Mouse (Mus musculus) mammary gland, adult 2 months (tissue): ENCODE measurements around the gene Bpifc. TPM values are rescaled to one million over a fixed set of nuclear protein-coding genes. Genes with fewer than 3 reads are reported as not detected.

Experiments
- polyA plus RNA-seq: library from polyadenylated mRNA; depleted of rRNA; stranded (reverse); fragments of >200 nt; gene quantifications from 2 replicates; pipeline ENCODE4 v1.2.3, GENCODE M21; 2012; ENCODE audit warnings: low replicate concordance; rRNA removed

Bpifc gene
- polyA plus RNA-seq, result 0.07 and 0.83 TPM in 2 replicates

GRCm38 (mm10) chr10:86011781-86012180 lies at the start of gene Bpifc:
Gene Bpifc, minus strand, starts transcription at chr10:86011895.

GRCm38 (mm10) chr10:86021749-86022473 lies 10.2 kb upstream of the Bpifc start, which contains the start of gene Fbxo7:
Gene Fbxo7, plus strand, starts transcription at chr10:86021972.

DNA sequence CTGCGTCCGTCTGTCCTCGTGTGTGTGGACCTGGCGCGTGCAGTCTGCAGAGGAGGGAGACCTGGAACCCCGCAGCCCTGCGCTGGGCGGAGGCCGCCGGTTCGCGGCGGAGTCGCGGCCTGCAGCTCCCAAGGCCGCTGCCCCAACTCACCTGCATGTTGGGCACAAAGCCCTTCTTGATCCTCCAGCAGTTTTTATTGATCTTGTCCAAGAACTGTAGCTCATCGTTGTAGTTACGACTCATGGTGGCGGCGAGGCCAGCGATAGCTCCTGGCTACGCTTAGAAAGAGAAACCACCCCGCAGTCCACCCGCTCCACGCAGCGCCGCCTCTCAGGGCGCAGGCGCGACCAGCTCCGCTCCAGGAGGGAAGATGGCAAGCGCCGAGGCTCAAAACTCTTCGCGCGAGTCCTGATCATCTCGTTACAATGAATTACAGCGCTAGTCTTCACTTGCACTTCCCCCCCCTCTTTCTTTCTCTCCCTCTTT lies 54.2 kb downstream of the Bpifc start, which contains the start of gene Rtcb:
Gene Rtcb, minus strand, starts transcription at position 360 of the 487 bp plus-strand sequence.

DNA sequence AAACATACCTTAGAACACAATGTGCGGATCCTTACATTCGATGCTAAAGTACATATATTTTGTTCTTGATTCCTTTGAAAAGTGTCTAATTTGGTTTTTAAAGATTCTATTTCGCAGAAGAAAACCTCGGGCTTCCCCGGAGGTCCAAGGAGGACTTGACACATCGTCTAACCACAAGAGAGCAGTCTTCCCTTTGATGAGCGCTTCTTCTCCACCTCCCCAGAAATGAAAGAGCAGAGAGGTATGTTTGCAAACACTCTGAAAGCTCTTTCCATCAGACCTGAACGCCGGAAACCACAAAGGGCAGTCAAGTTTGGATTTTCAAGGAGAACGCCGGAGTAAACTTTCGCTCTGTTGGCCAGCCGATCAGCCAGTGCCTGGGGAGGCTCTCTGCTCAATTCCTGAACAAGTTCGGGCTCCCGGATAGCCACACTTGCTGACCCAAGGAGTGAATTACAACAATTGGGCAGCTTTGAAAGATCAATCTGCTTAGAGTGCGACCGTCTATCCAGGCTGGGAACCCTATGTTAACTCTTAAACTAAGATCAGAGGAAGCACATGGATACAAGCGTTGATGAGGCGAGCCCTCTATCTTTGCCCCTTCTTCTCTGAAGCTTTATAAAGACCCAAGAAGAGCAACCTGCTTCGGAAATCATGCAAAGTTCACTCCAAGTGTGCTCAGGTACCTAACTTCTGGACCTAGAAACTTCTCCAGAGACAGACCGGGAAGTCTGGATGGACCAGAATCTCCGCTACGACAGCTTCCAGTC lies 83.8 kb downstream of the Bpifc start, which contains the start of gene Ascl4:
Gene Ascl4, plus strand, starts transcription at position 6 of the 770 bp plus-strand sequence.

DNA sequence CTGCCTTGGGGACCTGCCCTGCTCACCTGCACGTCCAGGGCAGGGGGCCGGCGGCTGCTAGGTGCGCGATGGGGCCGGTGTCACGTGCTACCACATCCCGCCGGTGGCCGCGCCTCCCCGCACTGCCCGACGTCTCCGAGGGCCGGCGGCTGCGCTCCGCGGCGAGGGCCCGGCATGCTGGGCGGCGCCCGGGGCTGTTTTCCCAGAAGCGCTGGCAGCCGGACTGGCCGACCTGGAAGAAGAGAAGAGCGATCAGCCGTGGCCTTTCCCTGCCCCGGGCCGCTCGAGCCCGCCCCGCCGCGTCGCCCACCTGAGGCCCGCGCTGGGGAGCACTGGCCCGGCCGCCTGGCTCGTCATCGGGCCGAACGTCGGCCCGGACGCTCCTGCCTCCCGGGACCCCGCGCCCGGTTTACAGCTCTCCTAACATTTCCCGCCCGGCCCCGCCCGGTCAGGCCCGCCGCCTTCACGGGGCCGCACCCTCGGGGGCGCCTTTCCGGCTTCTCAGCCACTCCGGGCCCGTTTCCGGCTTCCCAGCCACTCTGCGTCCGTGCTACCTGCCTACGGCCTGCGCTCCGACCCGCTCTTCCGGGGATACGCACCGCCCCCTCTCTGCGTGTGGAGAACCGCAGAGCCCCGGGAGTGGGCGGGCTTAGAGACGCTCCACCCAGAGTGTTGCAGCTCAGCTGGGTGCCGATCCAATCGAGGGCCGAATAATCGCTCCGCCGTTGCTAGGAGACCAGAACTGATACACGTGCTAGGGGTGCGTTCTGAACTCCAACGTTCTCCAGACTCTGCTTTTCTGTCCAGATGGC lies 95.0 kb downstream of the Bpifc start, which contains the start of gene Prdm4:
Gene Prdm4, minus strand, starts transcription at position 645 of the 812 bp plus-strand sequence.

Other genes with a start within 250 kb of the Bpifc start
- gene Pwp1, start 182.4 kb downstream of the Bpifc start, polyA plus RNA-seq, result 5.7 and 13.8 TPM in 2 replicates
- gene Prdm4, start 94.8 kb downstream of the Bpifc start, polyA plus RNA-seq, result 23.0 and 28.7 TPM in 2 replicates
- 0.18 TPM in 1 of 2 replicates, not detected in the other for gene Ascl4, start 84.2 kb downstream of the Bpifc start, polyA plus RNA-seq
- 35.5 and 57.7 TPM in 2 replicates for gene Rtcb, start 54.1 kb downstream of the Bpifc start, polyA plus RNA-seq
- gene Fbxo7, start 10.1 kb upstream of the Bpifc start, polyA plus RNA-seq, result 20.4 and 38.0 TPM in 2 replicates